Mouse (Mus musculus) right cerebral cortex, postnatal 36 days (tissue): Measurements from ENCODE around the gene Zfp488.

Source experiments
- DNase-seq, 2 experiments: peaks; one replicate each; pipeline ENCODE4 v3.0.0; 2022; ENCODE audit warnings: low spot score in 2 of 2, mixed read lengths in 1 of 2

The Zfp488 gene

GRCm38 (mm10) chr14:33946125-33946524, 32.4 kb downstream of the Zfp488 start:
- no peak for DNase-seq

DNA sequence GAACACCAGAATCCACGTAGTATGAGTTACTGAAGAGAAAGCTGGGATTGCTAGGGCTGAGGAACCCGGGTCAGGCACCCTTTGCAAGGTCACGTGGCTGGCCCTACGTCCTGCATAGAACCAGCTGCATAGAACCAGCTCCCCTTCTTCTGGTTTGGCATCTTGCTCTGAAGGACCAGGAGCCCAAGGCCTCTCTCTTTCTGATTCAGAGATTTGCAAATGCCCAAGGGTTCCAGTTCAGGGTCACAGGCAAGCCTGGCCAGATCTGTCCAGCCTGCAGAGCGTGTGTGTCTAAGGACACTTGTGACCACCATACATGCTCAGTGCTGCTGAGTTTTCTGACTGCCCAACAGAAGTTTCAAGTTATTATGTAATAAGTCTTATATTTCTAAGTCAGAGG, 36.3 kb downstream of the Zfp488 start:
- no peak for DNase-seq

- DNase-seq = no peak
Measured at GRCm38 (mm10) chr14:33940739-33941138, 37.8 kb downstream of the Zfp488 start, which contains the start of gene Gdf2. Gdf2 (plus strand) TSS chr14:33941039.

DNA sequence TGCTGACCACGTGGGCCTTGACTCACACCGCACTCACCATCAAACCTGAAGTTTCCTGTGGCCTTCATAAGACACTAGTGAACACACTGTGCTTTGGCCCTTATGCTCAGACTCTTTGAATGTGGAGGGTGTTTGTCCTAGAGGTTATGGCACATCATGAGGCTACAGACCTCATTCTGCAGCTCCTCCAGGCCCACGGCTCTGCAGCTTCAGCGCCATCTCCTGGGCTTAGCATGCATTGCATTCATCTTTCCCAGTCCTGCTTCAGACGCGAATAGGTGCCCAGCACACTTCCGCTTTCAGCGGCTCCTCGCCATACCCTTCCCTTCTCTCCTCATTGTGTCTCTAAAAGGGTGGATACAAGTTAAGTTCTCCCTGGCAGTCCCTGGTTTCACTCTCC, 39.4 kb downstream of the Zfp488 start:
- DNase-seq = peak; percentile 21 to 34

- peak; percentile 30 to 38 for DNase-seq
Measured at GRCm38 (mm10) chr14:33933778-33934317, 44.7 kb downstream of the Zfp488 start.

DNA sequence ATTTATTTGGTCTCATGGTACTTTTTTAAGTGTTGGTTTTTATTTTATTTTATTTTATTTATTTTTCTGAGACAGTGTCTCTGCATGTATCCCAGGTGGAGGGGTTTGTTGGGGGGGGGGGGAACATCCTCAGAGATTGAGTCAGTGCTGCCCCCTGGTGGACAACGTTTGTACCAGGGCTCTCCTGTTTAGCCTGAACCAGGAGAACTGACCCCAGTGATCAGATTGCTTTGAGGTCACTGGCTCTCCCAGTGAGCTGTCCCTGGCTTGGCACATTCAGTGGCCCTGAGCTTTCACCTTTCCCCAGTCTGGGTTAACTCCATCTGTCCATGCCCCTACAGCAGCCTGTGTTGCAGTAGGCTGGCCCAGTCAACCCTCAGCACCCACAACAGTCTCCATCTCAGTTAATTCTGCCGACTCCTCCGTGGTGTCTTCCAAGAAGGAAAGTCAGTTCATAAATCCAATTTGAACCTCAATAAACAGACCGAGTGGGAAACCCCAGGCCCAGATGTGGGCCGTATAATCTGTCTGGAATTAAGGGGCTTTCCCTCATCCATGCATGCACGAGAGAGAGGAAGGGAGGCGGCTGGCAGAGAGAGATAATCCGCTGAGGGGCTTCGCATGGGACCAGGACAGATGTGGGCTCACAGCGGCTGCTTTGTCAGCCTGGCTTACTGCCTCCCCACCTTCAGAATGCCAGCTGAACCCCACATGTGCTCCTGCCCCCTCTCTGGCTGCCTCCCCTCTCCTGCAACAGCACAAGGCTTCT, 45.4 kb downstream of the Zfp488 start:
- DNase-seq = peak in 1 of 2 experiments; percentile 26

DNA sequence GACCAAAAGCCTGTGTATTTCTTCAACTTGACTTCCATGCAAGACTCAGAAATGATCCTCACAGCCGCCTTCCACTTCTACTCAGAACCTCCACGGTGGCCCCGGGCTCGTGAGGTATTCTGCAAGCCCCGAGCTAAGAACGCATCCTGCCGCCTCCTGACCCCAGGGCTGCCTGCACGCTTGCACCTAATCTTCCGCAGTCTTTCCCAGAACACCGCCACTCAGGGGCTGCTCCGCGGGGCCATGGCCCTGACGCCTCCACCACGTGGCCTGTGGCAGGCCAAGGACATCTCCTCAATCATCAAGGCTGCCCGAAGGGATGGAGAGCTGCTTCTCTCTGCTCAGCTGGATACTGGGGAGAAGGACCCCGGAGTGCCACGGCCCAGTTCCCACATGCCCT, 46.7 kb downstream of the Zfp488 start:
- DNase-seq = no peak

DNA sequence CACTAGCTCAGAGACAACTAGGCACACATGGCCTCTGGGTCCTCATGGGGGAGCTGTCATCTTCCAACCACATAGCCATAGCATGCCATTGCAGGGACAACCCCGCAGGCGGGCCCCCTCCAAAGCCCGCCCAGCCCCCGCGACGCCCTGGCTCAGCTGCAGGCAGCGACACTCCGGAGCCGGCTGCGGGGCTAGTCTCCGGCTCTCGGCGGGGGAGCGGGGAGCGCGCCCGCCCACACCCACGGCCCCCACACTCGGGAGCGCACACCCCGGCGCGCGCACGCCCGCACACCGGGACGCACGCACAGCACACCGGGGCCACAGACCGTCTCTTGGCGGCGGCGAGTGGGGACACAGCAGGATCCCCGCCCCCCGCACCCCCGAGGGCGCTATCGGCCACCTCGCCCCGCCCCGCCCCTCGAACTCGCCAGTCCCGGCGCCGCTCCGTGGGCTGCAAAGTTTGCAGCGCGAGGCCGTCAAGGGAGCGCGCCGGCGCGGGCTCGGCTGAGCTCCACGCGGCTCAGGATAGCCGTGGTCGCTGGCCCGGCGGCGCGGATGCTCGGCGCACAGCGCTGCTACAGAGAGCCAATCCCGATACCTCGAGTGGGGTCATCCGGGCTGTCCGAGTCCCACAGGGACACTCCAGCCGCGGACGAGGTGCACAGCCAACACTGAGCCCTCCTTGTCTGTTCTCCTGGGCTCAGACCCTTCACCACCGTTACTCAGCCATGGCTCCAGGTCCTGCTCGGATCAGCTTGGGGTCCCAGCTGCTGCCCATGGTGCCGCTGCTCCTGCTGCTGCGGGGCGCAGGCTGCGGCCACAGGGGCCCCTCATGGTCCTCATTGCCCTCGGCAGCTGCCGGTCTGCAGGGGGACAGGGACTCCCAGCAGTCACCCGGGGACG, 55.1 kb downstream of the Zfp488 start, which contains the start of gene Gdf10:
Gdf10 (plus strand) TSS at position 420 of the 903 bp plus-strand sequence.
- peak; percentile 25 to 37 for DNase-seq

GRCm38 (mm10) chr14:33922771-33923167, 55.8 kb downstream of the Zfp488 start:
- DNase-seq = no peak

DNA sequence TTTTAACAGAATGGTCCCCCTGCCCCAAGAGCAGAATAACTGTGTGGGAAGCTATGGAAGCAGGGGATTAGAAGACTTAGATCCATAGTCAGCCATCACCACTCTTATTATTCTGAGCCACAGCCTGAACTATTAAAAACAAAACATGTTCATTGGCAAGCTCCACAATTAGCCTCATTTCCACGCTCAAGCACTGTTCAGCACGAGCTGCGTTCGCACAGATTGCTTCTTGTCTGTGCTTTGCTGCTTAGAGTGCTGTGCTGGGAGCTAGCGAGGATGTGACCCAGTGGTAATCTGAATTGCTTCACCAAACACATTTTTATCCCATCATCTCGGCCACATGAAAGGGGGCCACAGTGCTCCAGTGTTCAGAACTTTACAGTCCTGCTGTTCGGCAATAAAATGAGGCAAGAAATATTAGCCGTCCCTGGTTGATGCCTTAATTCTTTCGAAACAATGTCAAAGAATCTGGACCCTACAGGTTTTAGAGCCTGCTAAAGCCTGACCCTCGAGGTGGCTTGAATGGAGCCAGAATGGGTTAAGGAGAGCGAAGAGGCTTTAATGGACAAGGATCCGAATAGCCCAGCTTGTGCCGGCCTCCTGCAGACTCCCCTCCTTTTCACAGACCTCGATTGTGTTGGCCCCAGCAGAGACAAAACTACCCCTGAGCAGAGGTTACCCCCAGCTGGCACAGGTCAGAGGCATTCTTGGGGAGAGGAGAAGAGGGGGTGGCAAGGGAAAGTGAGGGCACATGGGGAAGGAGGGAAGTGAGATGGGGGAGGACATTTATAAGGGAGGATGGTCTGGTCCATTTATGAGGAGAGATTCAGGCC, 57.6 kb downstream of the Zfp488 start:
- DNase-seq = peak in 1 of 2 experiments; percentile 31
